Comparison of ENCODE assay signal across 29 mouse cellular contexts in the genomic region with DNA sequence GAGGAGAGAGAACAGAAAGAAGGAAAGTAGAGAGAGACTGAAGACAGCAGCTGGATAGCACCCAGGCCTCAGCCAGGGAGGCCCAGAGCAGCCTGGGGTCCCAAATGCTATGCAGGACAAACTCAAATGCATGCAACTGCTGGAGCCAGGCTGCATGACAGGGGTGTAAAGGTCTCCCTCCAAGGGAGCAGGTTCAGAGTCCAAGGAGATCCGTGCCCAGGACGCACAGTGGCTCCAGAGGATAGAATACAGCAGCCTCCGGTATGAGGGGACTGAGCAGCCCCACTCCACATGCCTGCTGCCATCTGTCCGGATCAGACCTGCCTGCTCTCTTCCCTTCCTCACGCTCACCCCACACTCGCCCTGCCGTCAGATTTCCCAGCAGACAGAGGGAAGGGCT. TPM values are rescaled to one million over a fixed set of nuclear protein-coding genes. Genes with fewer than 3 reads are reported as not detected.
DNase-seq lines count a peak whose midpoint lies in the region; ATAC-seq and TF ChIP-seq lines count a peak whose summit lies in the region.
"Had no signal": no experiment of that assay in that cellular context is flagged by ENCODE, and none has a peak within 500 bp of the region (broad histone marks: within the 10 kb centered on the region; RNA-seq: fewer than 3 reads in every experiment).

No protein-coding gene starts in this region.

- peaks cover 9% of the 10 kb centered on the region for H3K4me1 ChIP-seq in intestine, embryonic 16.5 days (ENCODE audit: control insufficient read depth, insufficient read depth, low read length)
- no peaks in the 10 kb centered on the region for H3K4me1 ChIP-seq in intestine, postnatal 0 days (replicated peaks; ENCODE audit: control insufficient read depth, insufficient read depth, low read length)
- H3K4me1 ChIP-seq in kidney, adult 2 months (ENCODE audit: control insufficient read depth, insufficient read depth, low read length): peaks cover 29% of the 10 kb centered on the region
- peaks cover 33% of the 10 kb centered on the region for H3K4me1 ChIP-seq in kidney, embryonic 15.5 days

- no peak for TF ChIP-seq CTCF in intestine, postnatal 0 days (IDR thresholded peaks at IDR 0.05; ENCODE audit: low read depth)
- TF ChIP-seq CTCF in kidney, adult 2 months (conservative IDR thresholded peaks at IDR 0.05; ENCODE audit: insufficient read depth, insufficient read length, low read depth, low read length): no peak

- 73% methylated on average over 7 of the region's 7 CpGs for WGBS in intestine, embryonic 16.5 days
- 68% methylated on average over 7 of the region's 7 CpGs for WGBS in intestine, postnatal 0 days
- WGBS in kidney, adult 2 months: 47% methylated on average over 7 of the region's 7 CpGs
- WGBS in kidney, embryonic 15.5 days: 91% methylated on average over 7 of the region's 7 CpGs

- H3K9me3 ChIP-seq in intestine, embryonic 16.5 days (ENCODE audit: control insufficient read depth, low read length): no peaks in the 10 kb centered on the region
- no peaks in the 10 kb centered on the region for H3K9me3 ChIP-seq in intestine, postnatal 0 days (ENCODE audit: control insufficient read depth)
- H3K9me3 ChIP-seq in kidney, embryonic 15.5 days (replicated peaks): no peaks in the 10 kb centered on the region
- H3K9me3 ChIP-seq: heart, embryonic 10.5 days; heart, embryonic 15.5 days; limb, embryonic 12.5 days; liver, embryonic 12.5 days; megakaryocyte, embryonic 14.5 days; midbrain, embryonic 13.5 days had no signal

- H3K36me3 ChIP-seq in intestine, embryonic 16.5 days (ENCODE audit: control insufficient read depth, insufficient read depth, low read length): peaks cover 30% of the 10 kb centered on the region
- peaks cover 78% of the 10 kb centered on the region for H3K36me3 ChIP-seq in intestine, postnatal 0 days (ENCODE audit: control insufficient read depth, insufficient read depth)
- no peaks in the 10 kb centered on the region for H3K36me3 ChIP-seq in kidney, adult 2 months (ENCODE audit: control insufficient read depth, insufficient read depth, low read length)
- H3K36me3 ChIP-seq in kidney, embryonic 15.5 days: peaks cover 86% of the 10 kb centered on the region

- no peak overlapping the region for H3K4me2 ChIP-seq in intestine, embryonic 16.5 days (ENCODE audit: low read depth, low read length)
- H3K4me2 ChIP-seq in intestine, postnatal 0 days (replicated peaks; ENCODE audit: low read depth): no peak overlapping the region
- H3K4me2 ChIP-seq in kidney, embryonic 15.5 days: no peak overlapping the region
- H3K4me2 ChIP-seq: heart, embryonic 15.5 days; limb, embryonic 12.5 days; liver, embryonic 12.5 days; midbrain, embryonic 13.5 days had no signal

- ATAC-seq in intestine, embryonic 16.5 days: no peak
- ATAC-seq in intestine, postnatal 0 days: no peak
- ATAC-seq in kidney, embryonic 15.5 days (replicated peaks; ENCODE audit: low FRiP score): peak; percentile 34; the same call in 1 of the 2 replicates
- ATAC-seq in monocyte, adult 5-6 weeks (replicated peaks; ENCODE audit: insufficient number of reproducible peaks, low FRiP score, low TSS enrichment, poor library complexity, severe bottlenecking): no peak
- ATAC-seq: CD4-positive, CD25-positive, alpha-beta regulatory T cell, adult 4 months; forebrain, embryonic 16.5 days; hindbrain, embryonic 16.5 days; liver, embryonic 12.5 days; liver, postnatal 0 days; midbrain, embryonic 13.5 days had no signal

- H3K4me3 ChIP-seq in intestine, embryonic 16.5 days (ENCODE audit: low read length): no peak overlapping the region
- H3K4me3 ChIP-seq in intestine, postnatal 0 days (ENCODE audit: low read depth, low read length): no peak overlapping the region
- no peak overlapping the region for H3K4me3 ChIP-seq in kidney, adult 2 months (ENCODE audit: insufficient read depth, low read depth, low read length)
- H3K4me3 ChIP-seq in kidney, embryonic 15.5 days (replicated peaks): no peak overlapping the region
- H3K4me3 ChIP-seq: heart, embryonic 10.5 days; heart, embryonic 15.5 days; layer of hippocampus, adult 2 months; left cerebral cortex, adult 2 months; limb, embryonic 12.5 days; liver, embryonic 12.5 days; midbrain, embryonic 13.5 days had no signal

- DNase-seq in kidney, adult 2 months: peak; percentile 88
- peak; percentile 65 to 88 for DNase-seq in kidney, postnatal 25 days
- DNase-seq in lung, postnatal 10 days: no peak
- no peak for DNase-seq in heart, adult 11 months
- DNase-seq: adrenal gland, postnatal 25 days; cerebellum, adult 2 months; cerebellum, postnatal 14 days; liver, postnatal 0 days; lung, postnatal 4 days; right cerebral cortex, adult 18-20 months; spleen, adult 18-20 months; thymus, adult 2 months; thymus, postnatal 36 days had no signal

- no peak for TF ChIP-seq POLR2A in kidney, adult 2 months (IDR thresholded peaks at IDR 0.05; ENCODE audit: low read depth, low read length)

- H3K9ac ChIP-seq in intestine, embryonic 16.5 days (ENCODE audit: low read depth, low read length): peak overlapping the region; percentile 3; the same call in 1 of the 2 replicates
- H3K9ac ChIP-seq in intestine, postnatal 0 days (ENCODE audit: low read depth, low read length): no peak overlapping the region
- no peak overlapping the region for H3K9ac ChIP-seq in kidney, embryonic 15.5 days
- H3K9ac ChIP-seq: heart, embryonic 15.5 days; limb, embryonic 12.5 days; liver, embryonic 12.5 days; liver, postnatal 0 days; midbrain, embryonic 13.5 days had no signal

- H3K27me3 ChIP-seq in intestine, embryonic 16.5 days (replicated peaks; ENCODE audit: control insufficient read depth, insufficient read depth, low read length): no peaks in the 10 kb centered on the region
- H3K27me3 ChIP-seq in intestine, postnatal 0 days (replicated peaks; ENCODE audit: control insufficient read depth, insufficient read depth, low read length): no peaks in the 10 kb centered on the region
- H3K27me3 ChIP-seq in kidney, adult 2 months (replicated peaks; ENCODE audit: control insufficient read depth, insufficient read depth, low read length): no peaks in the 10 kb centered on the region
- no peaks in the 10 kb centered on the region for H3K27me3 ChIP-seq in kidney, embryonic 15.5 days
- H3K27me3 ChIP-seq: heart, embryonic 15.5 days; limb, embryonic 12.5 days; liver, embryonic 12.5 days; megakaryocyte, embryonic 14.5 days; midbrain, embryonic 13.5 days had no signal

- H3K27ac ChIP-seq in intestine, embryonic 16.5 days (ENCODE audit: low read length): no peak overlapping the region
- H3K27ac ChIP-seq in intestine, postnatal 0 days (ENCODE audit: low read depth, low read length): no peak overlapping the region
- H3K27ac ChIP-seq in kidney, adult 2 months (ENCODE audit: insufficient read depth, low read depth, low read length): peak overlapping the region; percentile 77
- peak overlapping the region; percentile 82 for H3K27ac ChIP-seq in kidney, embryonic 15.5 days
- H3K27ac ChIP-seq: heart, embryonic 10.5 days; heart, embryonic 15.5 days; layer of hippocampus, adult 2 months; left cerebral cortex, adult 2 months; limb, embryonic 12.5 days; liver, embryonic 12.5 days; midbrain, embryonic 13.5 days; stomach, postnatal 0 days had no signal

RNA-seq across cellular contexts. Expression of a gene that starts 13.5 kb away (rescaled TPM):
- polyA plus RNA-seq in intestine, embryonic 16.5 days (2015; fragmentation: Nextera tagmentation; extraction: Ambion mirVana): 39.5 and 42.3 TPM in 2 replicates
- 11.7 and 12.5 TPM in 2 replicates for polyA plus RNA-seq in intestine, postnatal 0 days (2015; fragmentation: Nextera tagmentation; extraction: Ambion mirVana)
- 28.3 and 29.6 TPM in 2 replicates for polyA plus RNA-seq in kidney, adult 2 months (2012; rRNA removed)
- polyA plus RNA-seq in kidney, embryonic 15.5 days (2015; fragmentation: Nextera tagmentation; extraction: Ambion mirVana): 46.5 and 49.6 TPM in 2 replicates
- 4.3 to 6.1 TPM (median 5.3 TPM) in 3 replicates for total RNA-seq in monocyte, adult 5-6 weeks (2017)

RNA-seq across cellular contexts. Expression of a gene that starts 13.6 kb away (rescaled TPM):
- 467 and 488 TPM in 2 replicates for polyA plus RNA-seq in intestine, embryonic 16.5 days (2015; fragmentation: Nextera tagmentation; extraction: Ambion mirVana)
- 534 and 558 TPM in 2 replicates for polyA plus RNA-seq in intestine, postnatal 0 days (2015; fragmentation: Nextera tagmentation; extraction: Ambion mirVana)
- polyA plus RNA-seq in kidney, adult 2 months (2012; rRNA removed): 387 and 475 TPM in 2 replicates
- 261 TPM in 2 replicates for polyA plus RNA-seq in kidney, embryonic 15.5 days (2015; fragmentation: Nextera tagmentation; extraction: Ambion mirVana)
- total RNA-seq in monocyte, adult 5-6 weeks (2017): 166 to 246 TPM (median 210 TPM) in 3 replicates

RNA-seq across cellular contexts. Expression of a gene that starts 58.3 kb away (rescaled TPM):
- polyA plus RNA-seq in intestine, embryonic 16.5 days (2015; fragmentation: Nextera tagmentation; extraction: Ambion mirVana): 25.7 and 27.4 TPM in 2 replicates
- 10.3 and 11.2 TPM in 2 replicates for polyA plus RNA-seq in intestine, postnatal 0 days (2015; fragmentation: Nextera tagmentation; extraction: Ambion mirVana)
- polyA plus RNA-seq in kidney, adult 2 months (2012; rRNA removed): 19.2 and 19.9 TPM in 2 replicates
- polyA plus RNA-seq in kidney, embryonic 15.5 days (2015; fragmentation: Nextera tagmentation; extraction: Ambion mirVana): 36.7 and 40.5 TPM in 2 replicates
- total RNA-seq in monocyte, adult 5-6 weeks (2017): 26.9 to 32.1 TPM (median 29.4 TPM) in 3 replicates

Comparison
In these comparisons a context has a peak if more than half of its experiments do, and no peak if none do; other contexts are left out.
1. H3K27ac ChIP-seq: peak in kidney, adult 2 months (single experiment) and kidney, embryonic 15.5 days (single experiment); none in intestine, embryonic 16.5 days (single experiment) and intestine, postnatal 0 days (single experiment).
2. DNase-seq: peak in kidney, adult 2 months (single experiment) and kidney, postnatal 25 days (2 of 2); none in lung, postnatal 10 days (single experiment) and heart, adult 11 months (single experiment).